Mouse (Mus musculus) B cell, adult 62 days (primary cell): ENCODE results near the gene Sema4c. TPM values are rescaled to one million over a fixed set of nuclear protein-coding genes. Genes with fewer than 3 reads are reported as not detected.

ENCODE experiments used
- total RNA-seq: library from RNA; stranded (reverse); gene quantifications from 4 replicates; pipeline ENCODE4 v1.2.4, GENCODE M21; 2023

The Sema4c gene
- total RNA-seq = 0.55 to 1.1 TPM in 2 of 4 replicates, not detected in the others

GRCm38 (mm10) chr1:36558031-36558993 is at the start of gene Sema4c:
Gene Sema4c, minus strand, starts transcription at chr1:36558349.

GRCm38 (mm10) chr1:36546888-36547471 is 11.2 kb downstream of the Sema4c start, which contains the start of gene Ankrd39:
Gene Ankrd39, minus strand, starts transcription at chr1:36547445.

GRCm38 (mm10) chr1:36539186-36539585 is 19.0 kb downstream of the Sema4c start, which contains the start of gene Gm42417:
Gene Gm42417, minus strand, starts transcription at chr1:36539429.

GRCm38 (mm10) chr1:36536783-36537182 is 21.4 kb downstream of the Sema4c start, which contains the start of gene Ankrd23:
Gene Ankrd23, minus strand, starts transcription at chr1:36536883.

GRCm38 (mm10) chr1:36511289-36512021 is 46.7 kb downstream of the Sema4c start, which contains the start of gene Cnnm3:
Gene Cnnm3, plus strand, starts transcription at chr1:36511867.

Other genes starting within 250 kb of the Sema4c start
- gene Kansl3, start 189.2 kb downstream of the Sema4c start, total RNA-seq = 68.6 to 79.9 TPM (median 77.0 TPM) in 4 replicates
- gene Fer1l5, start 186.1 kb downstream of the Sema4c start, total RNA-seq = not detected in 4 replicates
- gene Lman2l, start 113.1 kb downstream of the Sema4c start, total RNA-seq = 24.6 to 28.0 TPM (median 27.5 TPM) in 4 replicates
- gene Cnnm4, start 86.7 kb downstream of the Sema4c start, total RNA-seq = 22.1 to 25.6 TPM (median 23.2 TPM) in 4 replicates
- 24.6 to 31.6 TPM (median 27.0 TPM) in 4 replicates for gene Cnnm3, start 46.5 kb downstream of the Sema4c start, total RNA-seq
- 17.2 to 24.3 TPM (median 21.7 TPM) in 4 replicates for gene Ankrd23, start 21.5 kb downstream of the Sema4c start, total RNA-seq
- not detected in 4 replicates for gene Gm42417, start 18.9 kb downstream of the Sema4c start, total RNA-seq
- 14.3 to 19.2 TPM (median 17.0 TPM) in 4 replicates for gene Ankrd39, start 10.9 kb downstream of the Sema4c start, total RNA-seq
- not detected in 4 replicates for gene Fam178b, start 124.8 kb upstream of the Sema4c start, total RNA-seq
- gene Cox5b, start 133.1 kb upstream of the Sema4c start, total RNA-seq = 205 to 232 TPM (median 225 TPM) in 4 replicates
- not detected in 4 replicates for gene 4933424G06Rik, start 151.8 kb upstream of the Sema4c start, total RNA-seq
- gene Actr1b, start 156.1 kb upstream of the Sema4c start, total RNA-seq = 83.5 to 93.5 TPM (median 87.6 TPM) in 4 replicates
- 2.7 to 4.2 TPM (median 3.2 TPM) in 4 replicates for gene Zap70, start 203.4 kb upstream of the Sema4c start, total RNA-seq